Mouse (Mus musculus): ENCODE results near the gene 1810030O07Rik.
"Not testable (repeated sequence)": the region's sequence is repeated elsewhere in the genome, so short reads cannot be mapped to it uniquely, and the experiment has no call there.

DNA sequence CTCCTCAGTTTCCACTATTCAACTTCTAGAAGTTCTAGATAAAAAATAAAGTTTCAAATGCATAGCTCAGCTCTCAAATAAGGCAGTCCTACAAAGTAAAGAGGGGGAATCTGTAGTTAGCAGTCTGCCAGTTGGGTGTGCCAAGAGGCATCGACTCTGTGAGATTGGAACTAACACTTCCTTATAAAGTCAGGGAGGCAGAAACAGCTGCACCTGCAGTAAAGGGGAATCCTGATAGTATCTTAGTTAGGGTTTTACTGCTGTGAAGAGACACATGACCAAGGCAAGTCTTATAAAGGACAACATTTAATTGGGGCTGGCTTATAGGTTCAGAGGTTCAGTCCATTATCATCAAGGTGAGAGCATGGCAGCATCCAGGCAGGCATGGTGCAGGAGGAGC, 61.1 kb downstream of the 1810030O07Rik start:
- not testable (repeated sequence) for TF ChIP-seq CTCF (IDR thresholded peaks at IDR 0.05); EP300 (IDR thresholded peaks at IDR 0.05; ENCODE audit: insufficient read depth, low read depth, low read length)

Data from heart, adult 2 months (tissue).